In the genomic region with DNA sequence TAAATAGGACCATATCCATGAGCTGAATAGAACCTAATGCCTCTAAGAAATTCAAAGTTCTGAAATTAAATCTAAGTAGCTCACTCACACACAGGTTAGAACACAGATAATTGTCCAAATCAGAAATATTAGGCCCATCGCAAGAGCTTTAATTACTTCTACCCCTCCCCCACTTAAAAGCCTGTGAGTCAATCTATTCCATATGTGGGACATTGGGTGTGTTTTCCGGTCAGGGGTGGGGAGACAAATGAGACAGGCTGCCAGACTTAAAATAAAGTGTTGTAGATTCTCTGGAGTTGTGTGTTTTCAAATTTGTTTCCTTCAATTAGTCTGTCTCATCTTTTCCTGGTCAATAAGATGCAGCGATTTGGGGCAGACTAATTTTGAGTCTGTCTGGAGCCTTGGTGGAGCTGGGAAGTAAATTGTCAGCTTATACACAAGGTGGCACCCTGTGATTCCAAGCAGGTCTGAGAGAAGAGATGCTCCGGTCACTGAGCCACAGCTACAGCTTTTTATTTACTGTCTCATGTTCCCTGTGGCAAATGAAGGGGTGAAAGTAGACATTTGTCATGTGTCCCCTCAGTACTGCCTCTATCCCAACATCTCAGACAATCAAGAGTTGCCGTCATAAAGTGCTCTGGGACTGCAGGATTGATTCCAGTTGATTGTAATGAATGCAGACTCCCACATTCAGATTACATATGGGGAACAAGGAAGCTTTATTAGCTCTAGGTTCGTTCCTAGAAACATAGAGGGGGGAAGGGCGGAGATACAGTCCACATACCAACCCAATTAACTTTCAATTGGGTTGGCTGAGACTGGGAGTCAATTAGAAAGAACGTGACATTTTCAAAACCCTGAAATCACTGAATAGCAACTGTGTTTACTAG, we compare ENCODE assay signal across 9 mouse cellular contexts. TPM values are rescaled to one million over a fixed set of nuclear protein-coding genes. Genes with fewer than 3 reads are reported as not detected.
DNase-seq lines count a peak whose midpoint lies in the region; ATAC-seq lines count a peak whose summit lies in the region.
"Had no signal": no experiment of that assay in that cellular context is flagged by ENCODE, and none has a peak within 500 bp of the region (broad histone marks: within the 10 kb centered on the region; RNA-seq: fewer than 3 reads in every experiment).

No protein-coding gene starts in this region.

- H3K27ac ChIP-seq in forebrain, embryonic 15.5 days (replicated peaks): no peak overlapping the region
- no peak overlapping the region for H3K27ac ChIP-seq in midbrain, embryonic 15.5 days

- no peak overlapping the region for H3K4me2 ChIP-seq in forebrain, embryonic 15.5 days (replicated peaks)
- no peak overlapping the region for H3K4me2 ChIP-seq in midbrain, embryonic 15.5 days

- peak; percentile 12 for DNase-seq in kidney, adult 11 months
- no peak for DNase-seq in kidney, adult 18-20 months
- DNase-seq in 416B (ENCODE audit: low read depth): peak; percentile 36
- DNase-seq in cerebellum, adult 18-20 months: peak; percentile 52 to 68
- DNase-seq in urinary bladder, adult 18-20 months (ENCODE audit: low spot score in 2 of 2): no peak
- no peak for DNase-seq in thymus, postnatal 36 days
- DNase-seq: thymus, postnatal 25 days had no signal

- no peak for ATAC-seq in forebrain, embryonic 15.5 days (replicated peaks)
- ATAC-seq in midbrain, embryonic 15.5 days (replicated peaks): no peak

- 0 out of 2 replicates have a peak overlapping the region, but pooled peaks have one; percentile 0 for H3K9ac ChIP-seq in forebrain, embryonic 15.5 days (replicated peaks)
- H3K9ac ChIP-seq in midbrain, embryonic 15.5 days: no peak overlapping the region

- no peaks in the 10 kb centered on the region for H3K36me3 ChIP-seq in forebrain, embryonic 15.5 days
- no peaks in the 10 kb centered on the region for H3K36me3 ChIP-seq in midbrain, embryonic 15.5 days (replicated peaks)

- peaks cover 15% of the 10 kb centered on the region for H3K4me1 ChIP-seq in forebrain, embryonic 15.5 days
- peaks cover 3% of the 10 kb centered on the region; the same call in 1 of the 2 replicates for H3K4me1 ChIP-seq in midbrain, embryonic 15.5 days

- no peak overlapping the region for H3K4me3 ChIP-seq in forebrain, embryonic 15.5 days
- no peak overlapping the region for H3K4me3 ChIP-seq in midbrain, embryonic 15.5 days

- H3K9me3 ChIP-seq in forebrain, embryonic 15.5 days: no peaks in the 10 kb centered on the region
- H3K9me3 ChIP-seq in midbrain, embryonic 15.5 days: no peaks in the 10 kb centered on the region

- H3K27me3 ChIP-seq in forebrain, embryonic 15.5 days: no peaks in the 10 kb centered on the region
- no peaks in the 10 kb centered on the region for H3K27me3 ChIP-seq in midbrain, embryonic 15.5 days (replicated peaks)

- WGBS in forebrain, embryonic 15.5 days: 30% methylated on average over 8 of the region's 8 CpGs
- 55% methylated on average over 8 of the region's 8 CpGs for WGBS in midbrain, embryonic 15.5 days

RNA-seq across cellular contexts. Expression of gene Epc2, which starts 3.5 kb away (rescaled TPM):
- polyA plus RNA-seq in forebrain, embryonic 15.5 days (2015; fragmentation: Nextera tagmentation; extraction: Ambion mirVana): 13.2 and 15.4 TPM in 2 replicates
- 11.1 and 12.6 TPM in 2 replicates for polyA plus RNA-seq in midbrain, embryonic 15.5 days (2015; fragmentation: Nextera tagmentation; extraction: Ambion mirVana)

Comparison
In these comparisons a context has a peak if more than half of its experiments do, and no peak if none do; other contexts are left out.
1. DNase-seq: peak in kidney, adult 11 months (single experiment), 416B (single experiment) and cerebellum, adult 18-20 months (2 of 2); none in kidney, adult 18-20 months (single experiment), urinary bladder, adult 18-20 months (0 of 2) and thymus, postnatal 36 days (0 of 2).